Comparison of ENCODE assay signal across 9 mouse cellular contexts in the genomic region with DNA sequence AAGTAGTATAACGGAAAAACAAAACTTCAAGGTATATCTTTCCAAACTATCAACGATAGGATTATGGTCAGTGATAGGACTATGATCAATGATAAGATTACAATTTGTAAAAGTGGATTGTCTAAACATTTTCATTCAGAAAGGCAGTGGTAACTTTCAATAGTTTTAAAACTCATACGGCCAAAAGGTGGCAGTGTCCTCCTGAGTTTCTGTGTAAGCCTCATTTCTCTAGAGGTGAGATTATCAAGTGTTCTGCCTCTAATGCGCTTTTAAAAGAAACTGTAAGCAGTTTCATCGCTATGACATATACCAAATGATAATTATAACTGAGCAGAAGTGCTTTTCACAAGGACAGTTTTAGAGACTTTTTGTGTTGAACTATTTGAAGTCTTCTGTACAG. TPM values are rescaled to one million over a fixed set of nuclear protein-coding genes. Genes with fewer than 3 reads are reported as not detected.
DNase-seq lines count a peak whose midpoint lies in the region; ATAC-seq and TF ChIP-seq lines count a peak whose summit lies in the region.
"Had no signal": no experiment of that assay in that cellular context is flagged by ENCODE, and none has a peak within 500 bp of the region (broad histone marks: within the 10 kb centered on the region; RNA-seq: fewer than 3 reads in every experiment).

No protein-coding gene starts in this region.

- H3K4me3 ChIP-seq in intestine, postnatal 0 days (ENCODE audit: low read depth, low read length): no peak overlapping the region
- H3K4me3 ChIP-seq in intestine, embryonic 16.5 days (ENCODE audit: low read length): no peak overlapping the region
- H3K4me3 ChIP-seq in G1E (ENCODE audit: low read depth, low read length): no peak overlapping the region
- H3K4me3 ChIP-seq in hindbrain, postnatal 0 days (ENCODE audit: low read length): no peak overlapping the region
- H3K4me3 ChIP-seq in midbrain, embryonic 11.5 days (ENCODE audit: low read depth, low read length): no peak overlapping the region
- H3K4me3 ChIP-seq: embryonic facial prominence, embryonic 15.5 days had no signal

- H3K27me3 ChIP-seq in intestine, postnatal 0 days (replicated peaks; ENCODE audit: control insufficient read depth, insufficient read depth, low read length): no peaks in the 10 kb centered on the region
- no peaks in the 10 kb centered on the region for H3K27me3 ChIP-seq in intestine, embryonic 16.5 days (replicated peaks; ENCODE audit: control insufficient read depth, insufficient read depth, low read length)
- H3K27me3 ChIP-seq in G1E (ENCODE audit: insufficient read depth, low read length): no peaks in the 10 kb centered on the region
- H3K27me3 ChIP-seq in hindbrain, postnatal 0 days (ENCODE audit: insufficient read depth, low read length): no peaks in the 10 kb centered on the region
- H3K27me3 ChIP-seq in midbrain, embryonic 11.5 days (ENCODE audit: control insufficient read depth, insufficient read depth, low read length): no peaks in the 10 kb centered on the region
- H3K27me3 ChIP-seq: embryonic facial prominence, embryonic 15.5 days had no signal

- ATAC-seq in CD4-positive, CD25-positive, alpha-beta regulatory T cell, adult 4 months: no peak
- no peak for ATAC-seq in intestine, postnatal 0 days
- no peak for ATAC-seq in intestine, embryonic 16.5 days
- ATAC-seq in G1E (ENCODE audit: extremely low read depth, insufficient number of reproducible peaks, low FRiP score, poor library complexity, severe bottlenecking): peak; percentile 28; the same call in 1 of the 2 replicates
- ATAC-seq in hindbrain, postnatal 0 days: no peak
- no peak for ATAC-seq in midbrain, embryonic 11.5 days (ENCODE audit: low FRiP score)

- peak; percentile 18 for DNase-seq in CD4-positive, CD25-positive, alpha-beta regulatory T cell, adult 2 months (ENCODE audit: low read depth, low spot score)
- no peak for DNase-seq in G1E (ENCODE audit: low spot score)
- peak; percentile 83 for DNase-seq in hindbrain, postnatal 0 days (ENCODE audit: low spot score)
- peak; percentile 39 to 59 for DNase-seq in right cerebral cortex, postnatal 10 days (ENCODE audit: low spot score in 2 of 2)
- no peak for DNase-seq in midbrain, embryonic 11.5 days (ENCODE audit: low spot score, missing footprints)

- no peak overlapping the region for H3K9ac ChIP-seq in intestine, postnatal 0 days (ENCODE audit: low read depth, low read length)
- H3K9ac ChIP-seq in intestine, embryonic 16.5 days (ENCODE audit: low read depth, low read length): no peak overlapping the region
- H3K9ac ChIP-seq in hindbrain, postnatal 0 days (replicated peaks; ENCODE audit: low read length): no peak overlapping the region
- H3K9ac ChIP-seq in midbrain, embryonic 11.5 days (ENCODE audit: low read length): no peak overlapping the region
- H3K9ac ChIP-seq: embryonic facial prominence, embryonic 15.5 days had no signal

- H3K4me2 ChIP-seq in intestine, postnatal 0 days (replicated peaks; ENCODE audit: low read depth): no peak overlapping the region
- H3K4me2 ChIP-seq in intestine, embryonic 16.5 days (ENCODE audit: low read depth, low read length): no peak overlapping the region
- H3K4me2 ChIP-seq in hindbrain, postnatal 0 days (ENCODE audit: low read depth, low read length): no peak overlapping the region
- no peak overlapping the region for H3K4me2 ChIP-seq in midbrain, embryonic 11.5 days
- H3K4me2 ChIP-seq: embryonic facial prominence, embryonic 15.5 days had no signal

- no peaks in the 10 kb centered on the region for H3K4me1 ChIP-seq in intestine, postnatal 0 days (replicated peaks; ENCODE audit: control insufficient read depth, insufficient read depth, low read length)
- no peaks in the 10 kb centered on the region for H3K4me1 ChIP-seq in intestine, embryonic 16.5 days (ENCODE audit: control insufficient read depth, insufficient read depth, low read length)
- H3K4me1 ChIP-seq in G1E (ENCODE audit: insufficient read depth, low read depth, low read length): peaks cover 23% of the 10 kb centered on the region
- no peaks in the 10 kb centered on the region for H3K4me1 ChIP-seq in hindbrain, postnatal 0 days (ENCODE audit: insufficient read depth, low read length)
- H3K4me1 ChIP-seq in midbrain, embryonic 11.5 days (ENCODE audit: control insufficient read depth, insufficient read depth, low read length): no peaks in the 10 kb centered on the region
- H3K4me1 ChIP-seq: embryonic facial prominence, embryonic 15.5 days had no signal

- H3K9me3 ChIP-seq in intestine, postnatal 0 days (ENCODE audit: control insufficient read depth): no peaks in the 10 kb centered on the region
- no peaks in the 10 kb centered on the region for H3K9me3 ChIP-seq in intestine, embryonic 16.5 days (ENCODE audit: control insufficient read depth, low read length)
- no peaks in the 10 kb centered on the region for H3K9me3 ChIP-seq in G1E (replicated peaks)
- H3K9me3 ChIP-seq in hindbrain, postnatal 0 days (ENCODE audit: low read length): no peaks in the 10 kb centered on the region
- no peaks in the 10 kb centered on the region for H3K9me3 ChIP-seq in midbrain, embryonic 11.5 days (ENCODE audit: control insufficient read depth, low read length)
- H3K9me3 ChIP-seq: embryonic facial prominence, embryonic 15.5 days had no signal

- peak; percentile 78 for TF ChIP-seq CTCF in intestine, postnatal 0 days (IDR thresholded peaks at IDR 0.05; ENCODE audit: low read depth)
- TF ChIP-seq CTCF in G1E (IDR thresholded peaks at IDR 0.05; ENCODE audit: low read depth, low read length): no peak
- TF ChIP-seq CTCF in hindbrain, postnatal 0 days (IDR thresholded peaks at IDR 0.05; ENCODE audit: low read depth): peak; percentile 72

- 22% methylated on average over 5 of the region's 5 CpGs for WGBS in intestine, postnatal 0 days
- 23% methylated on average over 5 of the region's 5 CpGs for WGBS in intestine, embryonic 16.5 days
- 38% methylated on average over 5 of the region's 5 CpGs for WGBS in hindbrain, postnatal 0 days
- WGBS in midbrain, embryonic 11.5 days: 40% methylated on average over 5 of the region's 5 CpGs

- H3K36me3 ChIP-seq in intestine, postnatal 0 days (ENCODE audit: control insufficient read depth, insufficient read depth): no peaks in the 10 kb centered on the region
- H3K36me3 ChIP-seq in intestine, embryonic 16.5 days (ENCODE audit: control insufficient read depth, insufficient read depth, low read length): no peaks in the 10 kb centered on the region
- no peaks in the 10 kb centered on the region for H3K36me3 ChIP-seq in G1E (replicated peaks)
- no peaks in the 10 kb centered on the region for H3K36me3 ChIP-seq in hindbrain, postnatal 0 days (ENCODE audit: insufficient read depth, low read length)
- H3K36me3 ChIP-seq in midbrain, embryonic 11.5 days (ENCODE audit: control insufficient read depth, insufficient read depth, low read length): no peaks in the 10 kb centered on the region
- H3K36me3 ChIP-seq: embryonic facial prominence, embryonic 15.5 days had no signal

- H3K27ac ChIP-seq in intestine, postnatal 0 days (ENCODE audit: low read depth, low read length): no peak overlapping the region
- H3K27ac ChIP-seq in intestine, embryonic 16.5 days (ENCODE audit: low read length): no peak overlapping the region
- H3K27ac ChIP-seq in hindbrain, postnatal 0 days: no peak overlapping the region
- no peak overlapping the region for H3K27ac ChIP-seq in midbrain, embryonic 11.5 days (ENCODE audit: low read depth, low read length)
- H3K27ac ChIP-seq: embryonic facial prominence, embryonic 15.5 days had no signal

RNA-seq across cellular contexts. Expression of a gene that starts 12.7 kb away (rescaled TPM):
- polyA plus RNA-seq in CD4-positive, CD25-positive, alpha-beta regulatory T cell, adult 4 months (2017; shearing (Covaris generic)): not detected
- 5.2 and 6.5 TPM in 2 replicates for polyA plus RNA-seq in intestine, postnatal 0 days (2015; fragmentation: Nextera tagmentation; extraction: Ambion mirVana)
- 7.2 and 7.8 TPM in 2 replicates for polyA plus RNA-seq in intestine, embryonic 16.5 days (2015; fragmentation: Nextera tagmentation; extraction: Ambion mirVana)
- total RNA-seq in G1E (2014; fragmentation: Nextera tagmentation): 0.24 TPM in 1 of 2 replicates, not detected in the other
- 0.06 and 0.16 TPM in 2 replicates for total RNA-seq in G1E (2017)
- polyA plus RNA-seq in G1E (2012): not detected in 2 replicates
- total RNA-seq in hindbrain, postnatal 0 days (2014; rRNA removed): 1.8 and 1.9 TPM in 2 replicates
- polyA plus RNA-seq in hindbrain, postnatal 0 days (2015; fragmentation: Nextera tagmentation; extraction: Ambion mirVana): 2.3 and 2.4 TPM in 2 replicates
- polyA plus RNA-seq in midbrain, embryonic 11.5 days (2014; fragmentation: Nextera tagmentation; extraction: Ambion mirVana): 3.4 and 4.0 TPM in 2 replicates

Comparison
In these comparisons a context has a peak if more than half of its experiments do, and no peak if none do; other contexts are left out.
1. DNase-seq: peak in CD4-positive, CD25-positive, alpha-beta regulatory T cell, adult 2 months (single experiment), hindbrain, postnatal 0 days (single experiment) and right cerebral cortex, postnatal 10 days (2 of 2); none in G1E (single experiment) and midbrain, embryonic 11.5 days (single experiment).